Mouse (Mus musculus) CH12.LX (cell line): ENCODE measurements around the gene Rtf1. TPM values are rescaled to one million over a fixed set of nuclear protein-coding genes. Genes with fewer than 3 reads are reported as not detected.
"Not testable (repeated sequence)": the region's sequence is repeated elsewhere in the genome, so short reads cannot be mapped to it uniquely, and the experiment has no call there.

Experiments
- DNase-seq: peaks from one replicate; pipeline ENCODE4 v3.0.0-alpha.2; 2013; ENCODE audit errors: extremely low read depth
- H3K27ac ChIP-seq: 2 replicates; pipeline ENCODE4 v1.5.1; 2012; ENCODE audit warnings: low read depth, mild to moderate bottlenecking, control low read depth, moderate library complexity; ENCODE audit not compliant: insufficient read depth
- H3K27me3 ChIP-seq: replicated peaks from 2 replicates; pipeline ENCODE3; 2012; ENCODE audit warnings: inconsistent platforms
- H3K36me3 ChIP-seq, 2 experiments: replicated peaks in 1 of 2; 2 replicates each; pipeline versions ENCODE3 to v1.6.1; 2012; ENCODE audit warnings: inconsistent platforms in 1 of 2, low read length in 1 of 2, mild to moderate bottlenecking in 1 of 2, mixed read lengths in 1 of 2, moderate library complexity in 1 of 2; ENCODE audit not compliant: control insufficient read depth in 1 of 2, insufficient read depth in 1 of 2
- H3K4me1 ChIP-seq, 2 experiments: 2 replicates each; pipeline ENCODE4 v1.6.1; 2012; ENCODE audit warnings: inconsistent platforms in 1 of 2, moderate library complexity in 1 of 2; ENCODE audit not compliant: insufficient read depth in 2 of 2, control insufficient read depth in 1 of 2
- H3K4me2 ChIP-seq: 2 replicates; pipeline ENCODE4 v1.6.1; 2012; ENCODE audit warnings: low read depth, mild to moderate bottlenecking, control low read depth; ENCODE audit not compliant: poor library complexity, insufficient read depth, severe bottlenecking
- H3K4me3 ChIP-seq, 3 experiments: fragments of 150-350 bp in 1 of 3; sonication (generic) in 1 of 3; replicated peaks in 1 of 3; 2 replicates each; pipeline versions ENCODE3 to v1.5.1; 2011 to 2012; ENCODE audit warnings: low read depth in 2 of 3, low read length in 2 of 3, mild to moderate bottlenecking in 2 of 3, moderate library complexity in 2 of 3, control low read depth in 1 of 3, improper control_type of control experiment in 1 of 3, inconsistent platforms in 1 of 3, mixed read lengths in 1 of 3; ENCODE audit not compliant: poor library complexity in 1 of 3
- H3K79me2 ChIP-seq: replicated peaks from 2 replicates; pipeline ENCODE4 v1.6.1; 2012; ENCODE audit warnings: mild to moderate bottlenecking, moderate library complexity; ENCODE audit not compliant: control insufficient read depth, poor library complexity, insufficient read depth, severe bottlenecking; ENCODE audit errors: extremely low read depth
- H3K9ac ChIP-seq: 2 replicates; pipeline ENCODE4 v1.6.1; 2012; ENCODE audit warnings: low read depth, mild to moderate bottlenecking, control low read depth, moderate library complexity; ENCODE audit not compliant: insufficient read depth
- H3K9me3 ChIP-seq: replicated peaks from 2 replicates; pipeline ENCODE3; 2012; ENCODE audit warnings: low read length, inconsistent platforms, mixed read lengths
- CHD2 ChIP-seq: IDR thresholded peaks from 2 replicates; pipeline ENCODE4 v1.6.1; 2011; ENCODE audit warnings: low read length, improper control_type of control experiment
- CTCF ChIP-seq, 2 experiments: IDR thresholded peaks in 1 of 2; conservative IDR thresholded peaks in 1 of 2; 2 replicates each; pipeline ENCODE4 v1.5.1; 2011 to 2012; ENCODE audit warnings: low read depth in 2 of 2, low read length in 2 of 2, improper control_type of control experiment in 1 of 2, inconsistent platforms in 1 of 2, mild to moderate bottlenecking in 1 of 2, moderate library complexity in 1 of 2
- E2F4 ChIP-seq: IDR thresholded peaks from 2 replicates; pipeline ENCODE4 v1.6.1; 2011; ENCODE audit warnings: low read depth, low read length, improper control_type of control experiment; ENCODE audit not compliant: insufficient replicate concordance
- ELF1 ChIP-seq: IDR thresholded peaks from 2 replicates; pipeline ENCODE4 v1.6.1; 2014; ENCODE audit warnings: low read depth, mild to moderate bottlenecking, inconsistent platforms, low read length, improper control_type of control experiment
- ETS1 ChIP-seq: conservative IDR thresholded peaks from 2 replicates; pipeline ENCODE4 v1.6.1; 2012; ENCODE audit warnings: low read depth, mild to moderate bottlenecking, inconsistent platforms, low read length, improper control_type of control experiment, moderate library complexity
- IRF4 ChIP-seq: IDR thresholded peaks from 2 replicates; pipeline ENCODE4 v1.6.1; 2014; ENCODE audit warnings: low read depth, mild to moderate bottlenecking, inconsistent platforms, low read length, improper control_type of control experiment
- JUND ChIP-seq: conservative IDR thresholded peaks from 2 replicates; pipeline ENCODE4 v1.6.1; 2011; ENCODE audit warnings: low read depth, low read length, improper control_type of control experiment
- MAFK ChIP-seq: IDR thresholded peaks from 2 replicates; pipeline ENCODE4 v1.6.1; 2011; ENCODE audit warnings: low read length, improper control_type of control experiment; ENCODE audit not compliant: insufficient replicate concordance
- MAZ ChIP-seq: IDR thresholded peaks from 2 replicates; pipeline ENCODE4 v1.6.1; 2012; ENCODE audit warnings: low read depth, mild to moderate bottlenecking, inconsistent platforms, low read length, improper control_type of control experiment, moderate library complexity
- MEF2A ChIP-seq: IDR thresholded peaks from 2 replicates; pipeline ENCODE4 v1.6.1; 2014; ENCODE audit warnings: low read depth, mild to moderate bottlenecking, inconsistent platforms, low read length, improper control_type of control experiment, borderline replicate concordance
- MYC ChIP-seq: IDR thresholded peaks from 2 replicates; pipeline ENCODE4 v1.6.1; 2011; ENCODE audit warnings: low read depth, mild to moderate bottlenecking, improper control_type of control experiment, low read length
- NRF1 ChIP-seq: IDR thresholded peaks from 2 replicates; pipeline ENCODE4 v1.6.1; 2014; ENCODE audit warnings: low read depth, mild to moderate bottlenecking, inconsistent platforms, low read length, improper control_type of control experiment, moderate library complexity
- PAX5 ChIP-seq: IDR thresholded peaks from 2 replicates; pipeline ENCODE4 v1.6.1; 2012; ENCODE audit warnings: low read length, inconsistent platforms, mixed read lengths
- POLR2A ChIP-seq: IDR thresholded peaks from 2 replicates; pipeline ENCODE4 v1.6.1; 2011; ENCODE audit warnings: low read depth, mild to moderate bottlenecking, improper control_type of control experiment, low read length
- RAD21 ChIP-seq: IDR thresholded peaks from 2 replicates; pipeline ENCODE4 v1.6.1; 2011; ENCODE audit warnings: low read depth, mild to moderate bottlenecking, low read length, improper control_type of control experiment, moderate library complexity
- RCOR1 ChIP-seq: conservative IDR thresholded peaks from 2 replicates; pipeline ENCODE4 v1.6.1; 2012; ENCODE audit warnings: low read depth, mild to moderate bottlenecking, inconsistent platforms, low read length, improper control_type of control experiment
- SMC3 ChIP-seq: IDR thresholded peaks from 2 replicates; pipeline ENCODE4 v1.6.1; 2011; ENCODE audit warnings: low read depth, low read length, improper control_type of control experiment
- TBP ChIP-seq: conservative IDR thresholded peaks from 2 replicates; pipeline ENCODE4 v1.6.1; 2011; ENCODE audit warnings: low read depth, low read length, improper control_type of control experiment
- TCF12 ChIP-seq: IDR thresholded peaks from 2 replicates; pipeline ENCODE4 v1.6.1; 2014; ENCODE audit warnings: low read depth, mild to moderate bottlenecking, inconsistent platforms, low read length, improper control_type of control experiment
- ZC3H11A ChIP-seq: IDR thresholded peaks from 2 replicates; pipeline ENCODE4 v1.6.1; 2012; ENCODE audit warnings: low read depth, mild to moderate bottlenecking, inconsistent platforms, low read length, improper control_type of control experiment
- dilution Hi-C: fragments of 300-500 bp; cut with MboI; formaldehyde crosslinking; loops from 2 replicates; pipeline ENCODE4 v1.14.3; 2020; ENCODE audit warnings: low sequenced_read_pairs; ENCODE audit not compliant: extremely low pct_unique_long_range_greater_than_20kb, extremely low pct_ligation_motif_present
- in situ Hi-C: fragments of 300-500 bp; cut with MboI; formaldehyde crosslinking; loops from 3 replicates; pipeline ENCODE4 v1.14.3; 2019; ENCODE audit warnings: low sequenced_read_pairs, low pct_ligation_motif_present, low pct_unique_long_range_greater_than_20kb, mixed read lengths
- polyA plus RNA-seq: library from polyadenylated mRNA; unstranded; fragments of >175 nt; gene quantifications from 2 replicates; pipeline ENCODE4 v1.2.1, GENCODE M21; 2012; ENCODE audit warnings: low read depth; ENCODE audit not compliant: insufficient read length
- total RNA-seq, 2 experiments: library from RNA; depleted of rRNA; stranded (reverse); fragments of 300-350 nt in 1 of 2; fragments of >200 nt in 1 of 2; gene quantifications; 2 replicates each; pipeline ENCODE4 v1.2.3; 2012 to 2014

The Rtf1 gene
- total and polyA plus RNA-seq, 3 experiments = 9.7 to 50.3 (median 11.3) TPM

DNA sequence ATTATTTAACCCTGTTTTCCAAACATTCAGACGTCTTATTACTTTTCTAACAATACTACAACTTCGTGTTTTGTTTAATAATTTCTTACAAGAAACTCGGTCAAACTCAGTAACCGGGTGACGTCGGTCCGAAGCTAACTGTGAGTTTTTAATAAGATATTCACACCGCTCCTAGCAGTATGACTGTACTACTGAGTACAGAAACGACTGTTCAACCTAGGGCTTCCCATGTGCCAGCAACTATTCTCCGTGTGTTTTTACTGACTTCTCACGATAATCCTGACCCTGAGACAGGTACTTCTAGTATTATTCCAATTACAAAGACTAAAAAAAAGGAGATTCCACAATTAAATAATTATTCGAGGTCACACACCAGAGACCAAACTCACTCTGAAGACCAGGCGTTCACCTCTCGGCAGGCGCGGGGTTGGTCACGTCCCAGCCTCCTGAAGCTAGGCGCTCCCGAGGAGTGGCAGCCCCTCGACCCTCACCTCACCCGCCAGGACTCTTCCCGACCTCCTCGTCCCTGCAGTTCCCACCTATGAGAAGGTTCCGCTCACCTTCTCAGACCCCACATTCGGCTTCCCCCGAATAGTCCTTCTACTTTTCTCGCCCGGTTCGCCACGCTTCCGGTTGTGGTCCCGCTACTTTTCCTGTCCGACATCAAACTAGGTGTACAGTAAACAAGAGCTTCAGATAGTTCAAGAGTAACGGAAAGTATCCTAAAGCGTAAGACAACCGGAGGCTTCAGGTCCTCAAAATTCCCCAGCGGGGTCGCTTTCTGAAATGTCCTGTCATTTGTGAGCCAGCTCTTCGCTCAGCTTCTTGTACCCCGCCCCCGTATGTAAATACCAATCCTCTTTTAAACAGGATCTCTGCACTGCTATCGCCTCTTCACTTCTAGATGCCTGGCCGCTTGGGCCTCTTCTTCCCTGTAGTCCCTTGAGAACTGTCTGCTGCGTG is 12.4 kb upstream of the Rtf1 start, which contains the start of gene Ndufaf1 (continued):
- TF ChIP-seq E2F4 (peak; percentile 52; the same call in 1 of the 2 replicates), TCF12 (peak; percentile 90), JUND (peak; percentile 57), ELF1 (peak; percentile 82), ZC3H11A (no peak), POLR2A (peak; percentile 77), IRF4 (peak; percentile 76; the same call in 1 of the 2 replicates), MAZ (peak; percentile 84; the same call in 1 of the 2 replicates), ETS1 (0 out of 2 replicates have a peak, but pooled peaks have one; percentile 26), NRF1 (peak; percentile 38; the same call in 1 of the 2 replicates), MYC (peak; percentile 39; the same call in 1 of the 2 replicates), MEF2A (peak; percentile 86)

DNA sequence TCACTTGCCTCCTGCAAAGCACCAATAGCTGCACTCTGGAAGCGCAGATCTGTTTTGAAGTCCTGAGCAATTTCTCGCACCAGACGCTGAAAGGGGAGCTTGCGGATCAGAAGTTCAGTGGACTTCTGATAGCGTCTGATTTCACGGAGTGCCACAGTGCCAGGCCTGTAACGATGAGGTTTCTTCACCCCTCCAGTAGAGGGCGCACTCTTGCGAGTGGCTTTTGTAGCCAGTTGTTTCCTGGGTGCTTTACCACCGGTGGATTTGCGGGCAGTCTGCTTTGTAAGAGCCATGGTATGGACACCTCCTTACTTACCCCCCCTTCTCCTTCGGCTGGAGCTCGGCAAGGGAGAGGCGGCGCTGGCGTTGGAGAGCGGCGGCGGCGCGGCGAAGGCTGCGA is 9.1 kb upstream of the Rtf1 start:
- H3K27me3 ChIP-seq, H3K9me3 ChIP-seq, dilution Hi-C loops, H3K4me2 ChIP-seq, H3K36me3 ChIP-seq, H3K9ac ChIP-seq, DNase-seq, in situ Hi-C loops, H3K4me3 ChIP-seq, H3K27ac ChIP-seq: not testable (repeated sequence)
- H3K79me2 ChIP-seq = peaks cover 15% of the 10 kb centered on the region
- H3K4me1 ChIP-seq = peaks cover 0 to 20% of the 10 kb centered on the region in 2 experiments; a peak in 2 of 4 replicates

DNA sequence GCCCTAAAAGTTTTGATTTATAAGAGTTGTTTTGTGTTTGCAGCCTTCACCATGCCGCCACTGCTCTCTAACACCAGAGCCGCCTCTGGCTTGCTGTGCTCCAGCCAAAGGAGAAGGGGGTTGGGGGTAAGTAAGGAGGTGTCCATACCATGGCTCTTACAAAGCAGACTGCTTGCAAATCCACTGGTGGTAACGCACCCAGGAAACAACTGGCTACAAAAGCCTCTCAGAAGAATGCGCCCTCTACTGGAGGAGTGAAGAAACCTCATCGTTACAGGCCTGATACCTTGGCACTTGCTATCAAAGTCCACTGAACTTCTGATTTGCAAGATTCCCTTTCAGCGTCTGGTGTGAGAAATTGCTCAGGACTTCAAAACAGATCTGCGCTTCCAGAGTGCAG is 5.9 kb upstream of the Rtf1 start:
- Histone ChIP-seq H3K4me1 (peaks cover 0 to 6% of the 10 kb centered on the region in 2 experiments; a peak in 2 of 4 replicates), H3K79me2 (no peaks in the 10 kb centered on the region), H3K4me3 (no peak overlapping the region), H3K27ac (no peak overlapping the region), H3K4me2 (no peak overlapping the region), H3K9ac (no peak overlapping the region), H3K27me3 (peaks cover 10% of the 10 kb centered on the region), H3K9me3 (peaks cover 2% of the 10 kb centered on the region), H3K36me3 (no peaks in the 10 kb centered on the region)
- TF ChIP-seq RCOR1 (no peak), PAX5 (no peak), MEF2A (no peak), CTCF (conservative IDR thresholded peaks at IDR 0.05 in 1 of 2, IDR thresholded peaks at IDR 0.05 in 1 of 2; ENCODE audit: low read depth in 2 of 2, low read length in 2 of 2) (peak; percentile 42 to 66; a peak in 3 of 4 replicates), POLR2A (no peak), RAD21 (peak; percentile 6), MAFK (no peak), MYC (no peak), TBP (no peak), SMC3 (peak; percentile 22; the same call in 1 of the 2 replicates), CHD2 (no peak)
- peak; percentile 50 for DNase-seq
- in situ Hi-C loops = no loop called here
- dilution Hi-C loops = no loop called here
